Mouse (Mus musculus) stomach, postnatal 0 days (tissue): ENCODE measurements around the gene Rabgef1. TPM values are rescaled to one million over a fixed set of nuclear protein-coding genes. Genes with fewer than 3 reads are reported as not detected.

Experiments used
- ATAC-seq: fragments of 200-750 bp; cut with Nextera tagmentation; 2 replicates; pipeline ENCODE4 v1.8.0; 2017; ENCODE audit not compliant: low FRiP score, low TSS enrichment
- DNase-seq: peaks from one replicate; pipeline ENCODE4 v3.0.0-alpha.2; 2016; ENCODE audit warnings: low spot score
- H3K27ac ChIP-seq: fragments of 300-500 bp; sonication (generic); replicated peaks from 2 replicates; pipeline ENCODE4 v1.5.1; 2014; ENCODE audit warnings: mild to moderate bottlenecking, control low read depth
- H3K27me3 ChIP-seq: fragments of 300-500 bp; sonication (generic); 2 replicates; pipeline ENCODE4 v1.6.1; 2014; ENCODE audit warnings: low read length; ENCODE audit not compliant: control insufficient read depth, insufficient read depth
- H3K36me3 ChIP-seq: fragments of 300-500 bp; sonication (generic); 2 replicates; pipeline ENCODE4 v1.6.1; 2014; ENCODE audit warnings: low read length, mixed read lengths; ENCODE audit not compliant: control insufficient read depth, insufficient read depth
- H3K4me1 ChIP-seq: fragments of 300-500 bp; sonication (generic); replicated peaks from 2 replicates; pipeline ENCODE4 v1.6.1; 2014; ENCODE audit warnings: antibody characterized with exemption; ENCODE audit not compliant: control insufficient read depth, insufficient read depth
- H3K4me2 ChIP-seq: fragments of 300-500 bp; sonication (generic); replicated peaks from 2 replicates; pipeline ENCODE4 v1.6.1; 2014; ENCODE audit warnings: low read depth, mild to moderate bottlenecking, control low read depth, moderate library complexity
- H3K4me3 ChIP-seq: fragments of 300-500 bp; sonication (generic); 2 replicates; pipeline ENCODE4 v1.5.1; 2014; ENCODE audit warnings: low read depth, low read length, control low read depth
- H3K9ac ChIP-seq: fragments of 300-500 bp; sonication (generic); 2 replicates; pipeline ENCODE4 v1.6.1; 2014; ENCODE audit warnings: mild to moderate bottlenecking, low read length, control low read depth, mixed read lengths
- H3K9me3 ChIP-seq: fragments of 300-500 bp; sonication (generic); 2 replicates; pipeline ENCODE4 v1.6.1; 2016; ENCODE audit warnings: low read length; ENCODE audit not compliant: control insufficient read depth
- CTCF ChIP-seq: IDR thresholded peaks from 2 replicates; pipeline ENCODE4 v1.5.1; 2016; ENCODE audit warnings: antibody characterized with exemption, low read depth, mild to moderate bottlenecking, moderate library complexity
- EP300 ChIP-seq: optimal IDR thresholded peaks from 2 replicates; pipeline ENCODE3; 2016; ENCODE audit warnings: antibody characterized with exemption
- WGBS: fragments of 180-500 bp; shearing (Covaris S2); extraction: QIAGEN DNeasy Blood & Tissue Kit; methylation state at CpG from one replicate; pipeline ENCODE4 v1.1.7; 2014; 5-methylcytosine and 5-hydroxymethylcytosine counted together
- polyA plus RNA-seq: library from polyadenylated mRNA; unstranded; fragments of >200 nt; fragmentation: Nextera tagmentation; extraction: Ambion mirVana; gene quantifications from 2 replicates; pipeline ENCODE4 v1.2.1, GENCODE M21; 2015

Gene Rabgef1
- polyA plus RNA-seq, 1 experiment from 2014 or later, result 33.0 TPM

- Histone ChIP-seq H3K4me3 (no peak overlapping the region), H3K27me3 (no peaks in the 10 kb centered on the region), H3K9me3 (no peaks in the 10 kb centered on the region), H3K36me3 (peaks cover 11% of the 10 kb centered on the region; the same call in 1 of the 2 replicates), H3K27ac (0 out of 2 replicates have a peak overlapping the region, but pooled peaks have one; percentile 13), H3K9ac (no peak overlapping the region), H3K4me1 (no peaks in the 10 kb centered on the region), H3K4me2 (no peak overlapping the region)
- ATAC-seq (no peak), DNase-seq (peak; percentile 11)
- no peak for TF ChIP-seq CTCF
- no peak for TF ChIP-seq EP300
- 92% methylated on average over 6 of the region's 6 CpGs for WGBS
Observed at GRCm38 (mm10) chr5:130190909-130191308, 19.3 kb downstream of the Rabgef1 start.

GRCm38 (mm10) chr5:130191865-130192264, 20.3 kb downstream of the Rabgef1 start:
- H3K27ac ChIP-seq, result peak overlapping the region; percentile 82
- DNase-seq (peak; percentile 18), ATAC-seq (no peak; the same call in 1 of the 2 replicates)
- no peak for TF ChIP-seq EP300
- TF ChIP-seq CTCF, result no peak
- H3K4me2 ChIP-seq, result no peak overlapping the region
- no peaks in the 10 kb centered on the region for H3K4me1 ChIP-seq
- no peaks in the 10 kb centered on the region for H3K9me3 ChIP-seq
- 50% methylated on average over 6 of the region's 6 CpGs for WGBS
- H3K27me3 ChIP-seq, result no peaks in the 10 kb centered on the region
- H3K9ac ChIP-seq, result no peak overlapping the region
- H3K4me3 ChIP-seq, result no peak overlapping the region
- H3K36me3 ChIP-seq, result peaks cover 11% of the 10 kb centered on the region; the same call in 1 of the 2 replicates

GRCm38 (mm10) chr5:130192356-130192944, 20.9 kb downstream of the Rabgef1 start:
- WGBS, result 35% methylated on average over 2 of the region's 2 CpGs
- Histone ChIP-seq H3K4me2 (no peak overlapping the region), H3K27me3 (no peaks in the 10 kb centered on the region), H3K36me3 (peaks cover 11% of the 10 kb centered on the region; the same call in 1 of the 2 replicates), H3K9ac (no peak overlapping the region), H3K4me1 (no peaks in the 10 kb centered on the region), H3K9me3 (no peaks in the 10 kb centered on the region), H3K27ac (peak overlapping the region; percentile 82), H3K4me3 (no peak overlapping the region)
- DNase-seq (peak; percentile 70), ATAC-seq (peak; percentile 85)
- TF ChIP-seq EP300 (no peak), CTCF (no peak)

GRCm38 (mm10) chr5:130193760-130194159, 22.2 kb downstream of the Rabgef1 start:
- Histone ChIP-seq H3K9me3 (no peaks in the 10 kb centered on the region), H3K4me2 (no peak overlapping the region), H3K4me1 (no peaks in the 10 kb centered on the region), H3K4me3 (no peak overlapping the region), H3K27me3 (no peaks in the 10 kb centered on the region), H3K36me3 (peaks cover 16% of the 10 kb centered on the region; the same call in 1 of the 2 replicates), H3K9ac (no peak overlapping the region), H3K27ac (no peak overlapping the region)
- DNase-seq, result no peak
- no peak for TF ChIP-seq CTCF
- TF ChIP-seq EP300, result no peak
- no peak for ATAC-seq
- WGBS, result 61% methylated on average over 3 of the region's 3 CpGs

- no peak for ATAC-seq
- H3K9me3 ChIP-seq, result no peaks in the 10 kb centered on the region
- peaks cover 12% of the 10 kb centered on the region; the same call in 1 of the 2 replicates for H3K36me3 ChIP-seq
- DNase-seq, result no peak
- H3K4me2 ChIP-seq, result no peak overlapping the region
- H3K27me3 ChIP-seq, result no peaks in the 10 kb centered on the region
- no peak overlapping the region for H3K27ac ChIP-seq
- H3K9ac ChIP-seq, result no peak overlapping the region
- no peak overlapping the region for H3K4me3 ChIP-seq
- TF ChIP-seq CTCF, result no peak
- TF ChIP-seq EP300, result no peak
- H3K4me1 ChIP-seq, result no peaks in the 10 kb centered on the region
- 74% methylated on average over 1 of the region's 1 CpGs for WGBS
Observed at GRCm38 (mm10) chr5:130196307-130196706, 24.7 kb downstream of the Rabgef1 start.

- TF ChIP-seq CTCF (no peak), EP300 (no peak)
- Histone ChIP-seq H3K9me3 (no peaks in the 10 kb centered on the region), H3K4me3 (no peak overlapping the region), H3K27me3 (no peaks in the 10 kb centered on the region), H3K9ac (no peak overlapping the region), H3K4me2 (no peak overlapping the region), H3K4me1 (no peaks in the 10 kb centered on the region), H3K36me3 (peaks cover 12% of the 10 kb centered on the region; the same call in 1 of the 2 replicates), H3K27ac (no peak overlapping the region)
- WGBS, result 77% methylated on average over 3 of the region's 3 CpGs
- no peak for DNase-seq
- ATAC-seq, result no peak
Observed at GRCm38 (mm10) chr5:130197454-130197853, 25.9 kb downstream of the Rabgef1 start.
